Mouse (Mus musculus): Measurements from ENCODE around the gene Dtnbp1. TPM values are rescaled to one million over a fixed set of nuclear protein-coding genes. Genes with fewer than 3 reads are reported as not detected.

The Dtnbp1 gene
- polyA plus RNA-seq, 1 experiment from 2014 or later = 75.7 TPM

DNA sequence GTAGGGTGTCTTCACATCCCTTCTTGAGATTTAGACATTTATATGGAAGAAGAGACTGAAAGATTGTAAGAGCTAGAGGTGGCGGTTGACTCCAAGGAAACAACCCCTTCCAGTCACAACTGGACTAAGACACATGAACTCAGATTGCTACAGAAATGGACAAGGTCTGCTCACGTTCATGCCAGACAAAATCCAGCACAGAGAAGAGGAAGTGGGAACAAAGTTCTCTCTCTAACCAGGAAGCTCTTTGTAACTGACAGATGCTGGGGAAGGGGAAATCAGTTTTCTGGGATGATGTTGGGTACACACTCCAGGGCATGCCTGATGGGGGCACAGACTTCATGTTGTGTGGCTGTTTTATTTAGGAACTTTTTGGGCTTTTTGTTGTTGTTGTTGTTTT, 75.6 kb downstream of the Dtnbp1 start:
- Histone ChIP-seq H3K4me3 (no peak overlapping the region), H3K9me3 (replicated peaks) (no peaks in the 10 kb centered on the region), H3K4me1 (no peaks in the 10 kb centered on the region), H3K36me3 (peaks cover 78% of the 10 kb centered on the region), H3K27me3 (ENCODE audit: low read depth, poor library complexity, severe bottlenecking) (no peaks in the 10 kb centered on the region), H3K27ac (replicated peaks) (no peak overlapping the region)
- DNase-seq (ENCODE audit: low spot score) = no peak
- WGBS = 89% methylated on average over 2 of the region's 2 CpGs

DNA sequence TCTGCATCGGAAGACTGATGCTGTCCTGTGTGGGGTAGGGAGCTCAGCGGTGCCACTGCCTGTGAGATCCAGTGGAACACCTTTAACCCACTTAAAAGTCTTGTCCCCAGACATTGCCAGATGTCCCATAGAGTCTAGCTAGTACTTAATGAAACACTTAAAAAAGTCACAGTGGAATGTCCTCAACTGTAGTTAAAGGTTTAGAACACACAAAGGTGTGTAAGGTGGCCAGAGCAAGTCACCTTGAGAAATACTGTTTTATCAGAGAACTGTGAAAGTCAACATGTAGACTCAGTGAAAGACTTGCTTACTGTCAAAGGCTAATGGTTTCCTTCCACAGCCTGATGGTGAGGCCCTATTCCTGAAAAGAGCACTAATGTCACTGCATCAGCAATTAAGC, 76.8 kb downstream of the Dtnbp1 start:
- no peak overlapping the region for H3K27ac ChIP-seq (replicated peaks)
- H3K27me3 ChIP-seq (ENCODE audit: low read depth, poor library complexity, severe bottlenecking) = no peaks in the 10 kb centered on the region
- no peaks in the 10 kb centered on the region for H3K9me3 ChIP-seq (replicated peaks)
- WGBS = 95% methylated on average over 2 of the region's 2 CpGs
- no peak for DNase-seq (ENCODE audit: low spot score)
- peaks cover 80% of the 10 kb centered on the region for H3K36me3 ChIP-seq
- no peak overlapping the region for H3K4me3 ChIP-seq
- H3K4me1 ChIP-seq = no peaks in the 10 kb centered on the region

DNA sequence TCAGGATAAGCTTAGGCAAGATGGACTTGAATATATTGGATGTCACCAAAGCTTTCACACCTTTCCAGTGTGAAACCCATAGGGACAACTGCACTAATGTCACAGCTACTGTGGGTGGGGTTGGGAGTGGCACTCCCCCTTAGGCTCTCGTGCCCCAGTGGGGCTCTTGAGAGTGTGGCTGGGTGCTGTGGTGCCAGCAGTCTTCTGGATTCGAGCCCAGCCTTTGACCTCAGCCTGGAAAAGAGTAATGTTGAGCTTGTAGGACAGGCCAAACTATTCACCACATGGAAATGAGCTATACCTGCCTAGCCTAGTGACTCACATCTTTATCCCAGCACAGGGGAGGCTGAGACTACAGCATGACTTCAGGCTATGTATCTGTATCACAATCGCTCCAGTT, 77.9 kb downstream of the Dtnbp1 start:
- WGBS = 89% methylated on average over 3 of the region's 3 CpGs
- no peaks in the 10 kb centered on the region for H3K27me3 ChIP-seq (ENCODE audit: low read depth, poor library complexity, severe bottlenecking)
- H3K36me3 ChIP-seq = peaks cover 85% of the 10 kb centered on the region
- H3K4me1 ChIP-seq = no peaks in the 10 kb centered on the region
- DNase-seq (ENCODE audit: low spot score) = no peak
- H3K4me3 ChIP-seq = no peak overlapping the region
- no peaks in the 10 kb centered on the region for H3K9me3 ChIP-seq (replicated peaks)
- H3K27ac ChIP-seq (replicated peaks) = no peak overlapping the region

DNA sequence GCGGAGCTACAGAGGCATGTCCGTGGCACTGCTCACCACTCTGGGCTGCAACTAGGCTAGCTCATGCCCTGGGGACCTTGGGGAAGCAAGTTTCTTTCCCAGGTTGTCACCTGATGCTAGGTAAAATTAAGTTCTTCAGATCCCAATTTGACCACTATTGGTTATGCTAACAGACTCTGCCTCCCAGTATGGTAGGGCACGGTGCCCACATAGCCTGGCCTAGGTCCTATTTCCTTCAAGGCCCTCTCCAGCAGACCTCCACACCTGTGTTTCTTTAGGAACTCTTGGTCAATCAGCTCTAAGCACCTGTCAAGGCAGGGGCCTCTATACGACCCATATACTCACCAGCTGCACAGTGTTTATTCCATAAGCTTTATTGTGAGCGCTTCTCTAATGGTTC, 80.2 kb downstream of the Dtnbp1 start:
- no peaks in the 10 kb centered on the region for H3K9me3 ChIP-seq (replicated peaks)
- WGBS = 94% methylated on average over 5 of the region's 5 CpGs
- no peaks in the 10 kb centered on the region for H3K4me1 ChIP-seq
- no peak overlapping the region for H3K27ac ChIP-seq (replicated peaks)
- no peak overlapping the region for H3K4me3 ChIP-seq
- H3K27me3 ChIP-seq (ENCODE audit: low read depth, poor library complexity, severe bottlenecking) = no peaks in the 10 kb centered on the region
- peaks cover 97% of the 10 kb centered on the region for H3K36me3 ChIP-seq
- no peak for DNase-seq (ENCODE audit: low spot score)

DNA sequence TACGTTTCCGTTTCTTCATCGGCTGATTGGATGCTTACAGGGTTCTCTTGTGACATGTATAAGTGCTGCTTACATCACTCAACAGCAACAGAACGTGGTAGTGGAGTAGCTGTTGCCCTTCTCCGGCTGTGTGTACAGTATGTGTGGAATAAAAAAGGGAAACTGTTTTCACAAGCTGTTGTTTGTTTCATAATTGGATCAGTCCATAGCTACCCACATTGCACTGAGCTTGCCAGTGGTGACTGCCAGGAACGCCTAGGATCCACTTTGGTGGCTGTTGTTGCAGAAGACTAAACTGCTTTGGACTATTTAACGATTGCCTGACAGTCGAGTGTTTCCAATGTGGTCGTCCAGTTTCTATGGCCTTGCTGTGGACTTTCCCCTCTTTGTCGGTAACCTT, 80.9 kb downstream of the Dtnbp1 start:
- Histone ChIP-seq H3K9me3 (replicated peaks) (no peaks in the 10 kb centered on the region), H3K27ac (replicated peaks) (no peak overlapping the region), H3K4me3 (no peak overlapping the region), H3K4me1 (no peaks in the 10 kb centered on the region), H3K27me3 (ENCODE audit: low read depth, poor library complexity, severe bottlenecking) (no peaks in the 10 kb centered on the region), H3K36me3 (peaks cover 98% of the 10 kb centered on the region)
- DNase-seq (ENCODE audit: low spot score) = no peak
- 94% methylated on average over 10 of the region's 10 CpGs for WGBS

DNA sequence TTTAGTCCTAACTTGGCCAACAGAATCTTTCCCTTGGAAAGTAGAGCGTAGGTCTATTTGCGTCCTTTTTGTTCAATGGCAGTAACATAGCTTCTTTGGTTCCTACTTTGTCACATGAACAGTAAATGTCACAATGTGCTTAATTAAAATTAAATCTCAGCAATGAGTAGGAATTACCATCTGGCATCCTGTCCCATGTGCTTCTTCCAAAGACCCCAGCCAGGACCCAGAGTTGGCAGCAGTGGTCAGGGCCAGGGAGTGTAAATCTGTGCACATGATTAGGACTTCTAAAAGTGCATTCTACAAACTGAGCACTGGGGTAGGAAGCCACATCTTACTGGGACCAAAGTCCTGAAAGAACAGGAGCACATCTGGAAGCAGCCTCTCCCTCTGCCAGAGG, 83.7 kb downstream of the Dtnbp1 start:
- WGBS = 99% methylated on average over 2 of the region's 2 CpGs
- H3K9me3 ChIP-seq (replicated peaks) = no peaks in the 10 kb centered on the region
- no peaks in the 10 kb centered on the region for H3K4me1 ChIP-seq
- no peaks in the 10 kb centered on the region for H3K27me3 ChIP-seq (ENCODE audit: low read depth, poor library complexity, severe bottlenecking)
- DNase-seq (ENCODE audit: low spot score) = no peak
- H3K36me3 ChIP-seq = peaks cover 98% of the 10 kb centered on the region
- no peak overlapping the region for H3K27ac ChIP-seq (replicated peaks)
- no peak overlapping the region for H3K4me3 ChIP-seq

DNA sequence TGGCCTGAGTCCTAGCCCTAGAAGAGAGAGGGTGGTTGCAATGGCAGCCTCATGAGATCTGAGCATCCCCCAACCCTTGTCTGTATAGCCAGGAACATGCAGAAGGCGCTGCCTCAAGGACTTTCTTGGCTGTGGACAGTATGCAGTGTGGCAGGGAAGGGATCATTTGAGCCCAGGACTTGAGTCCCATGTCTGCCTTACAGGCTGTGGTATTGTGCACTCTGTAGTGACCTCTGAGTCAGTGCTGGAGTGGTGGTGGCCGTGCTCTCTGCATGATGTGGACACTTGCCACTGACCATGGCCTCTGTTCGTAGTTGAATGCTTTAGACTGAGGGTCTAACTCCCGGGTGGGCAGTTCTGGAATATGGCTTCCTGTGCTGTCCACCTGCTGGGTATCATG, 84.7 kb downstream of the Dtnbp1 start:
- Histone ChIP-seq H3K27ac (replicated peaks) (no peak overlapping the region), H3K4me1 (no peaks in the 10 kb centered on the region), H3K4me3 (no peak overlapping the region), H3K36me3 (peaks cover 100% of the 10 kb centered on the region), H3K27me3 (ENCODE audit: low read depth, poor library complexity, severe bottlenecking) (no peaks in the 10 kb centered on the region), H3K9me3 (replicated peaks) (no peaks in the 10 kb centered on the region)
- no peak for DNase-seq (ENCODE audit: low spot score)
- 97% methylated on average over 4 of the region's 4 CpGs for WGBS

DNA sequence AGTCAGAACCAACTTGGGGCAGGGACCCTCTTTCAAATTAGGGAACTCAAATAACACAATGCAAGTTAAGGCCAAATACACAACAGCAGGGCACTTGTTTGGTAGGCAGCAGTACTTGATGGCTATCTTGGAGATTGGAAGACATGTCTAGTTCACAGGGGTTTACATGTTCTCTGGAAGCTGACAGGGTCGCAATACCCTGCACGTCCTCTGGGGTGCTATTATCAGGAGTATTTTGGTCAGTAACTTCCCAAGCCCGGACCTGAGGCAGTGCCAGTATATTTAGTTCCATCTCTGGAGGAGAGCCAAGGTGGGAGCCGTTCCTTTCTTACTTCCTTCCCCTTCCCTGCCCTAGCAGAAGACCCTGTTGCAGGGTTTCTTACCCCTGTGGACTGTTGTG, 86.0 kb downstream of the Dtnbp1 start:
- Histone ChIP-seq H3K27me3 (ENCODE audit: low read depth, poor library complexity, severe bottlenecking) (no peaks in the 10 kb centered on the region), H3K4me1 (no peaks in the 10 kb centered on the region), H3K4me3 (no peak overlapping the region), H3K27ac (replicated peaks) (no peak overlapping the region), H3K36me3 (peaks cover 100% of the 10 kb centered on the region), H3K9me3 (replicated peaks) (no peaks in the 10 kb centered on the region)
- peak; percentile 26 for DNase-seq (ENCODE audit: low spot score)
- 77% methylated on average over 4 of the region's 4 CpGs for WGBS

DNA sequence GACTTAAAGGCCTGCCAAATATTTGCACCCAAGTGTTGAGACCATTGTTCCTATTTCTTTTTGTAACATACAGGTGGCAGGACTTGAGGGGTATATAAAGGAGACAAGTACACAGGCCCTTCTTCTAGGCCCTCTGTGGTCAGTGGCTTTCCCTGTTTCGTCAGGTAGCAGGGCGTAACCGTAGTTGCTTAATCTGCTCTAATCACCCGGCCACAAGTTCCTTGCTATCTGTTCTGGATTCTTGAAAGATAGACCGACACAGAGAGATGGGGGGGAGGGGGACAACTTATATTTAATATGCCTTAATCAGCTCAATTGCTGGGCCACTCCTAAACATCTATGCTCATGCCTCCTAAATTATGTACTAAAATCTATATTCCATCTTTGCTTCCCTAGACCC, 86.6 kb downstream of the Dtnbp1 start:
- WGBS = 93% methylated on average over 5 of the region's 5 CpGs
- no peaks in the 10 kb centered on the region for H3K9me3 ChIP-seq (replicated peaks)

DNA sequence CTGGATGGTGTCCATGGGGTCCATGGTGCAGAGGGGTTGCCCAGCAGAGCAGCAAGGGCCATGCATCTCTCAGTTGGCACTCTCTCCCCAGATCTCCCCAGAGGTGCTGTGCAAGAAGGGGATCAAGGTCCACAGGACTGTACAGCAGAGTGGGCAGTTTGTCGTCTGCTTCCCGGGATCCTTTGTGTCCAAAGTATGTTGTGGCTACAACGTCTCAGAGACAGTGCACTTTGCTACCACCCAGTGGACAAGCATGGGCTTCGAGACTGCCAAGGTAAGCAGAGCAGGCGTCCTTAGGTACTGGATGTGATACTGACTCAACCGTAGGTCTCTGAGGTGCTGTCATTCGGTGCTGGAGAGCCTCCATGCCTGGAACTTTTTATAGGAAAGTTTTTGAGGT, 88.4 kb downstream of the Dtnbp1 start:
- Histone ChIP-seq H3K9me3 (replicated peaks) (no peaks in the 10 kb centered on the region), H3K36me3 (peaks cover 100% of the 10 kb centered on the region), H3K27me3 (ENCODE audit: low read depth, poor library complexity, severe bottlenecking) (no peaks in the 10 kb centered on the region), H3K4me3 (no peak overlapping the region), H3K4me1 (no peaks in the 10 kb centered on the region), H3K27ac (replicated peaks) (0 out of 2 replicates have a peak overlapping the region, but pooled peaks have one; percentile 52)
- WGBS = 76% methylated on average over 7 of the region's 7 CpGs
- no peak for DNase-seq (ENCODE audit: low spot score)

More for the DNA sequence above, 86.6 kb downstream of the Dtnbp1 start:
- Histone ChIP-seq H3K36me3 (peaks cover 100% of the 10 kb centered on the region), H3K4me1 (no peaks in the 10 kb centered on the region), H3K27me3 (ENCODE audit: low read depth, poor library complexity, severe bottlenecking) (no peaks in the 10 kb centered on the region), H3K27ac (replicated peaks) (no peak overlapping the region), H3K4me3 (no peak overlapping the region)
- DNase-seq (ENCODE audit: low spot score) = no peak

DNA sequence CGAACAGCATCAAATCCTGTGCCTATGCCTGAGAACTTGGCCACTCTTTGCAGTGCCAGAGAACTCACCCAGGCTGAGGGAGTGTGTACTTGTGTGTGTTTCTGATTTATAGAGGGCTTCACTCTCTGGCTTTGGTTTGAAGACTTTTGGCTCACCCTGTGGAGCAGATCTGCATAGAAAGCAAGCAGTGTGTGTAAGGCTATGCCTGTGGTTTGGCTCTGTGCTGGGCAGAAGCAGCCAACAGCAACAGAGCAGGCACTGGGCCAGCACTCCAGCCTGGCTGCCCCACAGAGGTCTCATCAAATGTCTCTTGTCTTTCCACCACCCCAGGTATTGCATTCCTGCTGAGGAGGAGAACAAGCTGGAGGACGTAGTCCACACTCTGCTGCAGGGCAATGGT, 89.1 kb downstream of the Dtnbp1 start:
- Histone ChIP-seq H3K36me3 (peaks cover 100% of the 10 kb centered on the region), H3K4me3 (no peak overlapping the region), H3K4me1 (no peaks in the 10 kb centered on the region), H3K27ac (replicated peaks) (no peak overlapping the region), H3K9me3 (replicated peaks) (no peaks in the 10 kb centered on the region), H3K27me3 (ENCODE audit: low read depth, poor library complexity, severe bottlenecking) (no peaks in the 10 kb centered on the region)
- 95% methylated on average over 2 of the region's 2 CpGs for WGBS
- no peak for DNase-seq (ENCODE audit: low spot score)

DNA sequence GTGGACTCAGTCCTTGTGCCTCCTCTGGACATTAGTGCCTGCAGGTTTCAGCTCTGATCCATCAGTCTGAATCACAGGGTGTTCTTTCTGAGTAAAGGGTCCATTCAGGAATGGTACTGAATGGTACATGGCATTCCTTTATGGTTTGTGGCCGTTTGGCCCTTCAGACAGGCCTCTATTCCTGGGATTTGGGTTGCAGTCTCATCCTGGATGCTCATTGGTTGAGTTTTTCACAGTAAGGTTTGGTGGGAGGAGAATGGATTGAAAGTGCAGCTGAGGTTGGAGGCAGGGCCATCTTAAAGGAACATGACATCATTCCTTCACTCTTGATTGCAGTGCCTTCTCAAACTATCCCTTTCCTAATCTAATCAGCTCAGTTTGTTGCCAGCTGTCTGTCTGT, 93.2 kb downstream of the Dtnbp1 start:
- WGBS = 16% methylated on average over 1 of the region's 1 CpGs
- DNase-seq (ENCODE audit: low spot score) = no peak
- H3K36me3 ChIP-seq = peaks cover 95% of the 10 kb centered on the region
- H3K27ac ChIP-seq (replicated peaks) = no peak overlapping the region
- no peaks in the 10 kb centered on the region for H3K9me3 ChIP-seq (replicated peaks)
- no peaks in the 10 kb centered on the region for H3K4me1 ChIP-seq
- H3K27me3 ChIP-seq (ENCODE audit: low read depth, poor library complexity, severe bottlenecking) = no peaks in the 10 kb centered on the region
- no peak overlapping the region for H3K4me3 ChIP-seq

DNA sequence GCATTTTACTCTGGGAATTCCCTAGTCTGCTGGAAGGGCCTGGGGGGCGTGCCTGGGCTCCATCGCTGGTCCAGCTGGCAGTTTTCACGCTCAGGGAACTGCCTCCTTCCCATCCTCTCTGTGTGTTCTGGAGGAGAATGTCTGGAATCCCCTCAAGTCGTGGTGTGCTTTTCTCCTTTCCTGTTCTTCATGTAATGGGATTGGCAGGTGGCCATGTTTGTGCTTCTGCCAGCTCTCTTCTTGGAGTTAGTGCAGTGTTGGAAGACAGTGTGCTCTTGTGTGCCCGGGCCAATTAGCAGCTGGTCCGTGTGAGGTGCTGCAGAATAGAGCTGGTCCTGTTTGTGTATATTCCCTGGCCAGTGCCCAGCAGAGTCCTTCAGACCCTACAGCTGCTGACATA, 94.2 kb downstream of the Dtnbp1 start:
- H3K36me3 ChIP-seq = peaks cover 94% of the 10 kb centered on the region
- H3K4me1 ChIP-seq = no peaks in the 10 kb centered on the region
- H3K27me3 ChIP-seq (ENCODE audit: low read depth, poor library complexity, severe bottlenecking) = no peaks in the 10 kb centered on the region
- WGBS = 73% methylated on average over 6 of the region's 6 CpGs
- no peak for DNase-seq (ENCODE audit: low spot score)
- H3K27ac ChIP-seq (replicated peaks) = no peak overlapping the region
- no peaks in the 10 kb centered on the region for H3K9me3 ChIP-seq (replicated peaks)
- no peak overlapping the region for H3K4me3 ChIP-seq

DNA sequence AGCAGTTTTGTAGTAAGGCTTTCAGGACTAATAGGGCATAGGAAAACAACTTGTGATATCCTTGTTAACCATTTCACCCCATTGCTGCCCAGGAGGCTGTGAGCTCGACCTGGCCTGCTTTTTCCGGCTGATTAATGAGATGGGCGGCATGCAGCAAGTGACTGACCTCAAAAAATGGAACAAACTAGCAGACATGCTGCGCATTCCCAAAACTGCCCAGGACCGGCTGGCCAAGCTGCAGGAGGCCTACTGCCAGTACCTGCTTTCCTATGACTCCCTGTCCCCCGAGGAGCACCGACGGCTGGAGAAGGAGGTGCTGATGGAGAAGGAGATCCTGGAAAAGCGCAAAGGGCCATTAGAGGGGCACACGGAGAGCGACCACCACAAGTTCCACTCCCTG, 95.8 kb downstream of the Dtnbp1 start:
- peaks cover 94% of the 10 kb centered on the region for H3K36me3 ChIP-seq
- H3K9me3 ChIP-seq (replicated peaks) = no peaks in the 10 kb centered on the region
- no peak overlapping the region for H3K27ac ChIP-seq (replicated peaks)
- WGBS = 97% methylated on average over 11 of the region's 11 CpGs
- H3K4me1 ChIP-seq = no peaks in the 10 kb centered on the region
- H3K4me3 ChIP-seq = no peak overlapping the region
- H3K27me3 ChIP-seq (ENCODE audit: low read depth, poor library complexity, severe bottlenecking) = no peaks in the 10 kb centered on the region
- DNase-seq (ENCODE audit: low spot score) = no peak
